Mouse (Mus musculus) left cerebral cortex, postnatal 36 days (tissue): Measurements from ENCODE around the gene Ly6g5b. TPM values are rescaled to one million over a fixed set of nuclear protein-coding genes. Genes with fewer than 3 reads are reported as not detected.

Experiments
- DNase-seq, 2 experiments: peaks; one replicate each; pipeline ENCODE4 v3.0.0; 2021 to 2022; ENCODE audit warnings: low spot score in 2 of 2, mixed read lengths in 1 of 2
- intact Hi-C: fragments of 180-260 bp; cut with DNase I; formaldehyde crosslinking; loops from one replicate; pipeline ENCODE4 v1.15.1; 2025
- total RNA-seq, 2 experiments: library from RNA; stranded (reverse); gene quantifications; 2 replicates each; pipeline ENCODE4 v1.2.3; 2021

Ly6g5b gene
- total RNA-seq, 2 experiments from 2014 or later, result 0.45 TPM; not detected in 1

DNA sequence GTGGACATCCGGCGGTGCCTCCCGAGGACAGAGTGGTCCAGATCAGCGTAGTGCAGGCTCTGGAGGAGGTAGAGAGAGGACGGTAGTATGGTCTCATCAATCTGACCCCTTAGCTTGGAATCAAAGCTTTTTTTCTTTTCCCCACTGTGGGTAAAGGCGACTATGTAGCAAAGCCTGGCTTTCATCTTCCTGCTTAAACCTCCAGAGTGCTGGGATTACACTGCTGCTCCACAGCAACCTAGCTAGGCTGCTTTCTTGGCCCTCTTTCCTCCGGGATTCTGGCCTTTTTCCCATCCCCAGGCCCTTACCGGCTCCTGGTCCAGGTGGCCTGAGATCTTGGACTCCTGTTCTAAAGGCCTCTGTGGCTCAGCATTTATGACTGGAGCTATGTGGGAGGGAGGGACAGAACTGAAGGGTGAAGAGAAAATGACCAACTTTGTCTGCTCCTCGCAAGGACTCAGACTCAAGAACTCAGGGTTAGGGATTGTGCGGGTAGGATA lies 50.8 kb downstream of the Ly6g5b start:
- intact Hi-C loops, result no loop called here
- DNase-seq, result no peak

Other genes with a start within 250 kb of the Ly6g5b start
- gene Zbtb12, start 235.9 kb downstream of the Ly6g5b start, total RNA-seq, result 1 to 10 TPM; 6.5 to 8.6 TPM
- gene Gm20547, start 233.4 kb downstream of the Ly6g5b start, total RNA-seq, result not detected
- 1 to 10 TPM; 2.4 to 2.5 TPM for gene C2, start 217.2 kb downstream of the Ly6g5b start, total RNA-seq
- 100 to 1,000 TPM; 162 to 194 TPM for gene Ehmt2, start 217.0 kb downstream of the Ly6g5b start, total RNA-seq
- gene Slc44a4, start 201.0 kb downstream of the Ly6g5b start, total RNA-seq, result under 1 TPM; 0.23 to 0.69 TPM
- 10 to 100 TPM; 43.8 to 47.2 TPM for gene Neu1, start 184.2 kb downstream of the Ly6g5b start, total RNA-seq
- 10 to 100 TPM; 12.9 to 23.4 TPM for gene Hspa1b, start 156.2 kb downstream of the Ly6g5b start, total RNA-seq
- not detected for gene Gm20481, start 145.5 kb downstream of the Ly6g5b start, total RNA-seq
- 10 to 100 TPM; 11.9 to 13.7 TPM for gene Hspa1a, start 143.3 kb downstream of the Ly6g5b start, total RNA-seq
- gene Hspa1l, start 142.7 kb downstream of the Ly6g5b start, total RNA-seq, result under 1 TPM in 1 of 2 experiments, not detected in 1; 0.32 TPM
- 10 to 100 TPM; 19.4 to 19.8 TPM for gene Lsm2, start 133.6 kb downstream of the Ly6g5b start, total RNA-seq
- gene Vars, start 114.4 kb downstream of the Ly6g5b start, total RNA-seq, result 10 to 100 TPM; 38.2 to 47.2 TPM
- gene Vwa7, start 98.8 kb downstream of the Ly6g5b start, total RNA-seq, result under 1 TPM; 0.48 to 0.57 TPM
- under 1 TPM in 1 of 2 experiments, not detected in 1; 0.79 TPM for gene Sapcd1, start 87.4 kb downstream of the Ly6g5b start, total RNA-seq
- under 1 TPM in 1 of 2 experiments, not detected in 1; 0.66 TPM for gene Msh5, start 68.7 kb downstream of the Ly6g5b start, total RNA-seq
- 1 to 10 TPM; 8.4 to 8.5 TPM for gene Clic1, start 65.5 kb downstream of the Ly6g5b start, total RNA-seq
- gene Ddah2, start 56.4 kb downstream of the Ly6g5b start, total RNA-seq, result 10 to 100 TPM; 13.9 to 14.0 TPM
- gene Ly6g6c, start 50.0 kb downstream of the Ly6g5b start, total RNA-seq, result not detected
- gene Mpig6b, start 49.2 kb downstream of the Ly6g5b start, total RNA-seq, result not detected
- gene Ly6g6e, start 38.5 kb downstream of the Ly6g5b start, total RNA-seq, result 1 to 10 TPM; 3.8 to 3.9 TPM
- gene Ly6g6d, start 37.4 kb downstream of the Ly6g5b start, total RNA-seq, result 1 to 10 TPM in 1 of 2 experiments, under 1 TPM in 1; 0.63 to 1.5 TPM
- not detected for gene Ly6g6f, start 29.8 kb downstream of the Ly6g5b start, total RNA-seq
- 100 to 1,000 TPM; 115 to 117 TPM for gene Abhd16a, start 26.2 kb downstream of the Ly6g5b start, total RNA-seq
- gene Ly6g5c, start 7.1 kb downstream of the Ly6g5b start, total RNA-seq, result not detected
- gene Gpank1, start 6.0 kb upstream of the Ly6g5b start, total RNA-seq, result 10 to 100 TPM; 15.5 to 19.0 TPM
- 100 to 1,000 TPM; 174 to 177 TPM for gene Csnk2b, start 6.6 kb upstream of the Ly6g5b start, total RNA-seq
- 10 to 100 TPM; 26.7 to 31.0 TPM for gene D17H6S53E, start 10.9 kb upstream of the Ly6g5b start, total RNA-seq
- gene Apom, start 16.6 kb upstream of the Ly6g5b start, total RNA-seq, result not detected
- 100 to 1,000 TPM; 302 to 324 TPM for gene Bag6, start 19.8 kb upstream of the Ly6g5b start, total RNA-seq
- 100 to 1,000 TPM; 261 to 307 TPM for gene Prrc2a, start 49.5 kb upstream of the Ly6g5b start, total RNA-seq
- gene Aif1, start 60.6 kb upstream of the Ly6g5b start, total RNA-seq, result 10 to 100 TPM in 1 of 2 experiments, 1 to 10 TPM in 1; 9.1 to 13.0 TPM
- 1 to 10 TPM; 8.6 to 9.9 TPM for gene Lst1, start 73.0 kb upstream of the Ly6g5b start, total RNA-seq
- gene Ltb, start 79.0 kb upstream of the Ly6g5b start, total RNA-seq, result 1 to 10 TPM; 1.1 to 1.3 TPM
- under 1 TPM in 1 of 2 experiments, not detected in 1; 0.25 TPM for gene Tnf, start 86.6 kb upstream of the Ly6g5b start, total RNA-seq
- gene Lta, start 89.9 kb upstream of the Ly6g5b start, total RNA-seq, result 1 to 10 TPM in 1 of 2 experiments, under 1 TPM in 1; 0.44 to 1.1 TPM
- not detected for gene Gm16181, start 105.4 kb upstream of the Ly6g5b start, total RNA-seq
- 100 to 1,000 TPM; 514 to 593 TPM for gene Atp6v1g2, start 118.2 kb upstream of the Ly6g5b start, total RNA-seq
- 10 to 100 TPM; 15.5 to 16.6 TPM for gene Nfkbil1, start 120.4 kb upstream of the Ly6g5b start, total RNA-seq
- 100 to 1,000 TPM; 189 to 214 TPM for gene Ddx39b, start 126.3 kb upstream of the Ly6g5b start, total RNA-seq
- gene H2-D1, start 147.3 kb upstream of the Ly6g5b start, total RNA-seq, result 10 to 100 TPM; 19.6 to 23.3 TPM
- gene H2-Q1, start 205.0 kb upstream of the Ly6g5b start, total RNA-seq, result under 1 TPM; 0.39 to 0.74 TPM
- gene H2-Q2, start 226.8 kb upstream of the Ly6g5b start, total RNA-seq, result under 1 TPM in 1 of 2 experiments, not detected in 1; 0.43 TPM